Mouse (Mus musculus): Measurements from ENCODE around the gene Mrps17.

Mrps17 gene

DNA sequence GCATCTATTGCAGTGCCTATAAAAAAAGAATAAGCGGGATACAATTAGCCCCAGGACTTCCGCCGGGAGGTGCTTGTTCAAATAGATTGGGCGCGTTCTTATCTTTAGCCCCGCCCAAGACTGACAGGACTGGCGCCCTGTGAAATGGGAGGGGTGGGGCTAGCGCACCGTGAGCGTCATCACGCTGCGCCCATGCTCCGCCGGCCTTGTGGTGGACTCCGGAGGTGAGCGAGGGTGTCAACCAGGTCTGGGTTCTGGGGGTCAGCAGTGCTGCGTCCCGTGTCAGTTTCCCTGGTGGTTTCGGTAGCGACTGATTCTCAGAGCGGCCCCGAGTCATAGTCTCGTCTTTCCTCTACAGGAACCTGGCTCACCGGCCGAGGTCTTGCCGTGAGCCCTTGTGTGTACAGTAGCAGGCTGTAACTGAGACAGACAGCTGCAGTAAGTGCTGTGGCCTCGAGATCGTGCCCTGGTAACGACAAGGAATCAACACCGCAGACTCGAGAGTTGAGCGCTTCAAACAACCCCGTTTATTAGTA is at the start of gene Mrps17:
Gene Mrps17 (plus strand): TSS at position 172 of the 536 bp plus-strand sequence.
- peak; percentile 95 for DNase-seq (ENCODE audit: low read depth, low spot score)

DNA sequence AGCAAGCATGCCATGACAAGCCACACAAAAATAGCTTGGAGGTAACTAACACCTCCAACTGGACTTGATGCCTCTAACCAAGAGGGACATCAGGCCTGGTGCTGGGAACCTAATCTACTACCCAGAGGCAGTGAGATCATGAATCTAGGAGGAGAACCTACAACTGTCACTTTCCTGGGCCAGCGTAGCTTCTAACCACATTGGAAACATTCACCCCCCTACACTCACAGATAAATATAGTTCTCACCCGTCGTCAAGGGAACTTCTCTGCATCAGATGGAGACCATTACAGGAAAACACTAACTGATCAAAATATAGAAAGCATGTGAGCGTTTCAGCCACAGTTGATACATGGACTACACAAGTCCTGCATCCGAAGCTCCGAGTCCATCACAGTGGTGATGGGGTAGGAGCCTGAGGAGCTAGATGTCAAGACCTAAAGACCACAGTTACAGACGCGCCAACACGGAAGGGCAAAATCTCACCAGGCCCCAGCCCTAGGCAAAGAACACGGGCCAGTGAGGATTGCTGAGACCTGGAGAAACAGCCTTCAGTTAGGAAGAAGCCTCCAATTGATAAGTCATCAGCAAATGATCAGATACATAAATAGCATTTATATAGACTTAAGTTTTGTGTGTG is 48.9 kb upstream of the Mrps17 start:
- DNase-seq (ENCODE audit: low read depth, low spot score): no peak

DNA sequence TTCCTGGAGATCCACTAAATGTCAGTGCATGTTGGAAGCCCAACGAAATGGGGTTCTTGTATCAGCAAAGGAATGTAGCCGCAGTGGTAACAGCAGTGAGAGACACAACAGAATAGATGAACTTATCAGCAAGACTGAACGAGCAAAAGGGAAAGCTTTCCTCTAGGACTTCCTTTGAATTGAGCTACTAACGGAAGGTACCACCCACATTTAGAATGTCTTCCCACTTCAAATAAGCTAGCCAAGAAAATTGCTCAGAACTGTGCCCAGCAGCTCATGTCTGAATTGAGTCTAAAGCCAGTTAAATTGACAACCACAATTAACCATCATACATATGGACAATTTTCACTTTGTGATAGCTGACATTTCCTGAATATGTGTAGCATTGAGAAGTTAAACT is 47.4 kb upstream of the Mrps17 start:
- DNase-seq (ENCODE audit: low read depth, low spot score): no peak

DNA sequence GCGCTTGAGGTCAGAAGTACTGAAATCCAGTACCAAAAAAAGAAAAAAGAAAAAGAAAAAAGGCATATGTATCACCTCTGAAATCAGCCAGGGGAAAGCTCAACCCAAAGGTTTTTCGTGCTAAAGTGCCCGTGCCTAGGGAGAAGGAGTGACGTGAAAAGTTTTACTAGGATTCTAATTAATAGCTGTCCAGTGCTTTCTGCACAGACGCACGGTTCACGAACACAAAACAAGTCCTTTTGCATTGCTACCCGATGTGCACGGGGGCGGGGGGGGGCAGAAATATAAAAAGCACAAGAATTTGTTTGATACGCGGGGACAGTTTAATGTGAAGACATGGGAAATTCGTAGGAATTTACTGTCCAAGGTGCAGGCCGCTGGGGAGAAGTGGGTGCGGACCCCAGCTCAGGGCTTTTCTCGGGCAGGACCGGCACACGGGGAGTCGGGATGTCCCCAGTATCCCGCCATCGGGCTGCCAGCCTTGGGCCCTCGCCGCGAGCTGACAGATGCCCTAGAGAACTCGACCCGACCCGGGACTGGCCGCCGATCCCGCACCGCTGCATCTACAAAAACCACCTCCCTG is 45.8 kb upstream of the Mrps17 start:
- DNase-seq (ENCODE audit: low read depth, low spot score): no peak

DNA sequence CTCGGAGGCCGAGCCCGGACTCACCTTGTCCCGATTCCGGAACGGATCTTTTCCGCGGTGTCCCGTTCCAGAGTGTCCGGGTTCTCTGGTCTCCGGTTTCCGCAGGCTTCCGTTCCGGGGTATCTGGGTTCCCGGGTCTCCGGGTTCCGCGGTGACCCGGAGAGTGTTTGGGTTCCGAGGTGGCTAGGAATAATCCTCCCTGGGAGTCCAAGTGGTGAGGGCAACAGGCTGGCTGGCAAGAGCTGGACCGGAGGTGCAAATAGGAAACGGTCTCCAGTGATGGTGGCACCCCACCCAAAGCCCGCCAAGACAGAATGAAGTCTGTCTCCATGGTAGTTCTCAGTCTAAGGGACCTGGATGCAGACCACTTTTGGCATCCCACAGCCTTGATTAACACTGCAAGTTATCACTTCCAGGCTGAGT is 45.2 kb upstream of the Mrps17 start, which contains the start of gene Zfp11:
Gene Zfp11 (minus strand): TSS at position 64 of the 423 bp plus-strand sequence.
- peak; percentile 83 for DNase-seq (ENCODE audit: low read depth, low spot score)

DNA sequence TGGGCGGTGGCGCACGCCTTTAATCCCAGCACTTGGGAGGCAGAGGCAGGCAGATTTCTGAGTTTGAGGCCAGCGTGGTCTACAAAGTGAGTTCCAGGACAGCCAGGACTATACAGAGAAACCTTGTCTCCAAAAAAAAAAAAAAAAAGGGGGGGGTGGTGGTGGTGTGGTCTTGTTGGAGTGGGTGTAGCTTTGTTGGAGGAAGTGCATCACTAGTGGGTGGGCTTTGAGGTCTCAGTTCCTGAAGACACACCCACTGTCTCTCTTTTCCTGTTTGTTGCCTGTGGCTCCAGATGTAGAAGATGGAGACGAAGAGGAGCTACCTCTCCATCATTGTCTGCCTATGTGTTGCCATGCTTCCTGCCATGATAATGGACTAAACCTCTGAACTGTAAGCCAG is 30.2 kb upstream of the Mrps17 start:
- DNase-seq (ENCODE audit: low read depth, low spot score): peak; percentile 15

DNA sequence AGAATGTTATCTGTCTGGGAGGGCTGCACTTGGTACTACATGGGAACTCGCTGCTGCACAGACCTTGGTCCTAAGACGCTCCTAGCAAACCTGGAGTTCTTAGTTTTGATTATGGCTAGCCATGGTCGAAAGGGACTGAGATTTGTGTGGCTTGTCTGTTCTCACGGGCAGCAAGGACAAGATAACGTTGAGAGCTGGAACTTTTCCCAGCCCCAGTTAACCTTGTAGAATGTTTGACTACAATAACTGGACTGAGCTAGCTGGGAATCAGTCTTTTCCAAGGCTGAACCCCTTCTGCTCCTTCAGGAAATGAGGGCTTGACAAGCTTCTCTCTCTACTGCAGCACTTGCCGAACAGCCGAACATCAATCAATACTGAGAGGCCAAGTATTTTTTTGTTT is 27.7 kb upstream of the Mrps17 start:
- no peak for DNase-seq (ENCODE audit: low read depth, low spot score)

DNA sequence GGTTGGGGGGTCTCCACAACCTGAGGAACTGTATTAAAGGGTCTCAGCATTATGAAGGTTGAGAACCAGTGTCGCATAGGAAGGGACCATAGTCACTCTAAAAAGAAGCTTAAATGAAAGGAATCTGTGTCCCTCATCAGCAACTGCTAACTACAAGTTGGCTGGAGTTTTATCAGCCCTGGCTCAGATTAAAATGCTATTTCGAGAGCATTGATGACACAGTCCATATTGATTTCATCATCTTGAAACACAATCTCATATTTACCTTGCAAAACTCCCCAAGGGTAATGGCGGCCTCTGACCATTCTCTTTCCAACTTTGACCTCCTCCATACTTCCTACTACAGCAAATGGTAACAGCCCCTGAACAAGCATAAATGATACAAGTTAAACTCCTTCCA is 24.8 kb upstream of the Mrps17 start:
- DNase-seq (ENCODE audit: low read depth, low spot score): no peak

DNA sequence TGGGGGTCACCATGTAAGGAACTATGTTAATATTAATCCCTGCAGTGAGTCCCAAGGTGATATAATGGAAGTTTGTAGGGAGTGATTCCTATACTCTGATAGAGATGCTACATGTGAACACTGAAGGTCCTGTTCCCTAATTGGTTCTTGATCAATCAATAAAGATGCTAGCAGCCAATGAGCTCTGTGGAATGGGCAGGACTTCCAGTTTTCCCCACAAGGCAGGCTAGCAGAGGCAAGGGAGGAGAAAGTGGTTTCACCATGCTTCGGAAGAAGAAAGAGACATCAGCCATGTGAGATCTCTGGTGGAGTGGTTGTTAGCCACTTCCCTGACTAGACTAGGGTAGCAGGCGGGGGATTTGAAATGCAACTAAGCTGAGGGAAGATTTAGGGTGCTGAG is 14.8 kb upstream of the Mrps17 start:
- DNase-seq (ENCODE audit: low read depth, low spot score): peak; percentile 52

DNA sequence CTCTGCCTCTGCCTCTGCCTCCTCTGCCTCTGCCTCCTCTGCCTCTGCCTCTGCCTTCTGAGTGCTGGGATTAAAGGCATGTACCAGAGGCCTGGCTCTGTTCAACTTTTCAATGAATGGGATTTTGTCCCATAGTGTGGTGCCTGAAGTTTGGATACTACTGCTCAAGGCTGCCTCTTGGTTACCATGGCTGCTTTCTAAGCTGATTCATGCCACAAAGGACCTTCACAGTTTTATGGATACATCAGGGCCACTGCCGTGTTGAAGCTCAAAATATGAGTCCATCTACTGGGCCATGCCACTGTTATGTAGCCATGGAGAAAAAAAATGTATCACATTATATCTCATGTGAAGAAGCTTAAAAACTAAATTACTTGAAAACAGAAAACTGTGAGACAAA is 13.6 kb upstream of the Mrps17 start:
- no peak for DNase-seq (ENCODE audit: low read depth, low spot score)

DNA sequence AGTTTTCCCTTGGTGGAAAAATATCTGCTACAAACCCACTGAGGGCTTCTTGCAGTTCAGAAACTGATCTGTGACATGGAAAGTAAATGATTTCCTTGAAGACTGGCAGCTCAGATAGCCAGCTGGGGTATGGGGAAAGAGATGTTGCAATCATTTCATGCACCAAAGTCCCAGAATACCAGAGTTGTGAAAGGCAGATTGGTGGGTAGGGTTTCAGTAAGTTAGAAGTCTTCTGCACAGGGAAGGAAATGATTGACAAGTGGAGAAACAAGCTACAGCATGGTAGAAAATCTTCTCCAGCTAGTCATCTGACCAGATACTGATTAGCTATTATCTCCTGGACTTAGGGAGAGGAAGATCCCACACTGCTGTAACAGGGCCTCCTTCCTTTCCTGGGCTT is 11.9 kb upstream of the Mrps17 start:
- no peak for DNase-seq (ENCODE audit: low read depth, low spot score)

DNA sequence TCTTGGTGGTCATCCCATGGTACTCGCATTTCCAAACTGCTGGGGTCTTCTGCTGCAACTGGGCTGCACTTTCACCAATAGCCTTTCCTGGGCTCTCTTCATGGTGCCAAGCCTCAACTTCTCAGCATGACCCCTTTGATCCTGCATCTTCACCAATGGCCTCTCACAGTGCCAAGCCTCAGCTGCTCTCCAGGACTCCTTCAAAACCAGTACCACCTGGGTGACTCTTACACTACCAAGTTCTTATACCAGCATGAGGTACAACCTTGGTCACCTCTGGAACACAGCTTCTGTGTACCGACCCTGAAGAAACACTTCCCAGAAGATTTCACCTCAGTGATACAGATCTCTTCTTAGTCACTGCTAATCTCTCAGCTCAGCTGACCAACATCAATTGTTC is 6.9 kb upstream of the Mrps17 start, which contains the start of gene Sept14:
Gene Sept14 (minus strand): TSS at position 101 of the 400 bp plus-strand sequence.
- no peak for DNase-seq (ENCODE audit: low read depth, low spot score)

DNA sequence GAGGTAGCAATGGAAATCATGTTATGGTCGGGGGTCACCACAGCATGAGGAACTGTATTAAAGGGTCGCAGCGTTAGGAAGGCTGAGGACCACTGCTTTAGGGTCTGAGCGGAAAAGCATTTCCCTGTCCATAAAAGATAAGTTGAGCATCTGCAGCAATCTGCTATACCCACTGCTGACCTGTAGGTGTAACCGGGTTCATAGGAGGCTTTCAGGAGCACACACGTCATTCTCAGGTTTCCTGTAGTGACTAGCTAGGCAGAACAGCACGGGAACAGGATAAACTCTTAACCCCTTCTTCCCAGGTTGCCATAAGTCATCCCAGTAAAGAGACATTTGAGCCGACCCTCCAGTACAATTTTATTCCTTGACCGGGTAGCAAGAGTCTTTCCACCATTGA is 1.7 kb downstream of the Mrps17 start:
- peak; percentile 51 for DNase-seq (ENCODE audit: low read depth, low spot score)

DNA sequence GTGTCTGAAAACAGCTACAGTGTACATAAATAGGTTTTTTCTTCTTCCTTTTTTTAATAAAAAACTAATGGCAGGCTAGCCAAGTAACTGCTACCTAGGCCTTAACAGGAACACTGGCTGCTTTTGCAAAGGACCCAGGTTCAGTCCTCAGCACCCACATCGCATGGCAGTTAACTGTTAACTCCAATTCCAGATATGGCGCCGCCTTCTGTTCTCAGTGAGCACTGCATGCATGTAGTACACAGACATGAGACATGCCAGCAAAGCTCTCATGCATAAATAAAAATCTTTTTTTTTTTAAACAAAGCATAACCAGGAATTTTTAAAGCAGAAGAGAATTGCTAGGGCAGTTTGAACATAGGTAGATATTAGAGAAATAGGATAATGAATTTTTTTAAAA is 4.9 kb downstream of the Mrps17 start:
- no peak for DNase-seq (ENCODE audit: low read depth, low spot score)

DNA sequence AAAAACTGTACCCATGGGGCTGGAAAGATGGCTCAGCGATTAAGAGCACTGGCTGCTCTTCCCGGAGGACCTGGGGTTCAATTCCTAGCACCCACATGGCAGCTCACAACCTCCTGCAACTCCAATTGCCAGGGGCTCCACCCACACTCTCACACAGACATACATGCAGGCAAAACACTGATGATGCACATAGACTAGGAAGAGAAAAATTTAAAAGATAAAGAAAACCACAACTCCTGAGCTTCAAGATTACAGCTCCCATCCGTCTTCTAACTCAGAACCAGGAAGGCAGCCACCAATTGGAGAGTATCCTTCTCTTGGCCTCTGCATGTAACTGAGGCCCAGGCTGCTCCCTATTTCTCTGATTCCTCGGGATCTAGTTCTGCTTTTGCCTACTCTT is 9.0 kb downstream of the Mrps17 start:
- no peak for DNase-seq (ENCODE audit: low read depth, low spot score)

DNA sequence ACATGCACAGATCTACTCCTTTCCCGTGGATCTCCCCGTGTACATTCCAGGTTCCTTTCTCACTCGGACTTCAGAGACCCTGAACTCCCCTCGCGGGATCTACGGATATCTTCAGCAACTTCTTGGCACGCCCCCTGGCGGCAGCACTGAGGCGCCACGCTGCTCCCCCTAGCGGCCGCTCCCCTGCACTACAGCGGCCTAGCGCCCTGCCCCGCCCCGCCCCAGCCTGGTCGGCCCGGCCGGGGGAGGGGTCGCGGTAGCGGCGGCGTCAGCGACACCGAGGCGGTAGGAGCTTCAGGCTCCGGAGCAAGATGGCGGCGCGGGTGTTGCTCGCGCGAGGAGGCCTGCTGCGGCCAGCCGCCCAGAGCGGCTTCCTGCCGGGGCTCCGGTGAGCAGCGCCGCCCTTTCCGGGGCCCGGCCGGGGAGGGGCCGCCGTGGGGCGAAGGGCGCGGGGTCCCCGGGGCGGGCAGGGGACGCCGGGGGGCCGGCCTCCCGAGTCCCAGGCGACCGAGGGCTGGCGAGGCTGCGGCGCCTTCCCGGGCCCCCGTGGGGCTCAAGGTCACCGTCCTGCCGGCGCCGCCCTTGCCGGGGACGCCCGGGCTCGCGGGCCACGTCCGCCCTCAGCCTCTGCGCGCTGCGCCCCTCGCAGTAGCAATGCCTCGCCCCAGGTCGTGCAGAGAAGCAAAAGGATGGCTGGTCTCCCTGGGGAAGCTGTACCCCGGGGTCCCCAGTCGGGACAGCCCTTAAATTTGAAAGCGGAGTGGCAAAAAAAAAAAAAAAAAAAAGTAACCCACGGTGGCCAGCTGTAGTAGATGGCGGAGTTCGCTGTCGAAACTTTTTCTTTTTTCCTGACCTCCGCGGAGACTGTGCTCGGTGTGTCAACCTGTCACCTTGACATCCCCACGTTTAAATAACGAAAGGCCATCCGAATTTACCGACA is 9.8 kb downstream of the Mrps17 start, which contains the start of gene Nipsnap2:
Gene Nipsnap2 (plus strand): TSS at position 230 of the 940 bp plus-strand sequence.
- DNase-seq (ENCODE audit: low read depth, low spot score): peak; percentile 91

DNA sequence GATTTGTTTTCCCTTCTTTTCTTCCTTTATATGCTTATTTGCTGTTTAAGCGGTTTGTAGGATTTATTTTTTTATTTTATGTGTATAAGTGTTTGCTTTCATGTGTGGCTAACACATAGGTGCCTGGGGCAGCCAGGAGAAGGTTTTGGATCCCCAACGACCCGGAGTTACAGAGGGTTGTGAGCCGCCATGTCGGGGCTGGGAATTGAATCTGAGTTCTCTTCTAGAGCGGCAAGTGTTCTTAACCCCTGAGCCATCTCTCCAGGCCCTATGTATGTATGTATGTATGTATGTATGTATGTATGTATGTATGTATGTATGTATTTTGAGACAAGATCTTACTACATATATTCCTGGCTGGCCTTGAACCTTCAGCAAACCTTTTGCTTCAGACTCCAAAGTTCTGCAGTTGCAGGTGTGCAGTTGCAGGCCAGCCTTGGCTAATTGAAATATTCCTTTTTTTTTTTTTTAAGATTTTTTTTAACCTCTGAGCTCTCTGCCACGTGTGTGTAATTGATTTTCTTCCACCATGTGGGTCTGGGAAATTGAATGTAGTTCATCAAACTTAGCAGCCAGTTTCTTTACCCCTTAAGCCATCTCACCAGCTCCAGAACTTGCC is 10.6 kb downstream of the Mrps17 start:
- no peak for DNase-seq (ENCODE audit: low read depth, low spot score)

DNA sequence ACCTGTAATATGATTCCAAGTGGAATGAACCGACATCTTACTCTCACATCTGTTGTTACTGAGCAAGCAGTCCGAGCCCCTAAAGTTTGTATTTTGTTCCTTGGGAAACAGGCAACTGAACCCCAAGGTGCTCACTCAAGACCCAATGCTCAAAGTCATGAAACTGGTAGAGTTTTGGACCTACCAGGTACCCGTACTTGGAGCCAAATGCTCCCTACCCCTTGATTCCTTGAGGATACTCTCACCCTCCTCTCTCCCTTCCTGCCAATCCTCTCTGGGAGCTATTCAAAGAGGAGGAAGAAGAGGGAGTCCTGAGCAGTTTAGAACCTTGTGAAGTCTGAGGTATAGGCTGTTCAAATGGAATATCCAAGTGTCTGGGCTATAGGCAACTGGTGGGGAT is 11.5 kb downstream of the Mrps17 start:
- peak; percentile 59 for DNase-seq (ENCODE audit: low read depth, low spot score)

DNA sequence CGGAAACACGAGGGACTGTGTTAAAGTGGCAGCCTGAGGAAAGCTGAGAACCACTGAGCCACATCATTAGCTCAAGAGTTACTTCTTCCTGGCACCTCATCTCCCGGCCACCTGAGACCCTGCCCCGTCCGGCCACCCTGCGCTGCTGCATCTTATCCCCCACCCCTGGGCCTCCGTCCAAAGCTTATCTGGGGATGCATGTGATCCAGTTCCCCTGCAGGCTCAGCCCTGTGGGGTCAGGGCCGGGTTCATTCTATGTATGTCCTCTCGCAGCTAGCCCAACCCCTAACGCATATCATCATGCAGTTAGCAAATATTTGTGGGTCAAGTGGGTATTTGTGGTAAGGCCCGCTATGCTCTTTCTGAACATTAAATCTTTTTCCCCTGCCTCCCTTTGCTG is 14.0 kb downstream of the Mrps17 start:
- DNase-seq (ENCODE audit: low read depth, low spot score): no peak

DNA sequence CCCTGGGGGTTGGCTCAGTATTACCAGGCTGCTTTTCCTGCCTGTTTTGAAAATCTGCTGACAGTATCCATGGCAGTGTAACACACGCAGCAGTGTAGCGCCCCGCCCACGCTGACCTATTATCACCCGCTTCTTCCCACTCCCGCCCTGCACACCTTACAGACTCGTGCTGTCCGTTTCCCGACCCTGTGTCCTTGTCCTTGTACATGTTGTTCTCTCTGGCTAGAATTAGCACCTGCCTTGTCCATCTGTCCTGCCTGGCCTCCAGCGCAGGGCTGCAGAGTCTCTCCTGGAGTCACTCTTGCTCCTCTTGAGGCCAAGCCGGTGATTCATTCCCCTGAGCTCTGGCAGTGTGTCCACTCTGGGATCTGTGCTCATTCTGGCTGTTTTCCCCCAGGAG is 15.0 kb downstream of the Mrps17 start:
- no peak for DNase-seq (ENCODE audit: low read depth, low spot score)

DNA sequence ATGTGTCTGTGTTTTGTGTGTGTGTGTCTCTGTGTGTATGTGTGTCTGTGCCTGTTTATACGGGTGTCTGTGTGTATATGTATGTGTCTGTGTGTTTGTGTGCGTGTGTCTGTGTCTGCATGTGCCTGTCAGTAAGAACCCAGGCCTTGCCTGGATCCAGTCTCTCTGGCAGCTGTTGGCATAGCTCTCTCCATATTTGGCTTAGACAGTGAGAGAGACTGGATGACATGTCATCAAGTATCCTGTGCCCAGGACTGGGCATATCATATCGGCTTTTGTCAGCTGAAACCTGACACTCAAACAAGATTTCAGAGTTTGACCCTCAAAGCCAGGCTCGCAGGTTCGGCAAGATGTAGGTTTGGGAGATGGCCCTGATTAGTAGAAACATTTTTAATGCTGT is 15.7 kb downstream of the Mrps17 start:
- DNase-seq (ENCODE audit: low read depth, low spot score): no peak

DNA sequence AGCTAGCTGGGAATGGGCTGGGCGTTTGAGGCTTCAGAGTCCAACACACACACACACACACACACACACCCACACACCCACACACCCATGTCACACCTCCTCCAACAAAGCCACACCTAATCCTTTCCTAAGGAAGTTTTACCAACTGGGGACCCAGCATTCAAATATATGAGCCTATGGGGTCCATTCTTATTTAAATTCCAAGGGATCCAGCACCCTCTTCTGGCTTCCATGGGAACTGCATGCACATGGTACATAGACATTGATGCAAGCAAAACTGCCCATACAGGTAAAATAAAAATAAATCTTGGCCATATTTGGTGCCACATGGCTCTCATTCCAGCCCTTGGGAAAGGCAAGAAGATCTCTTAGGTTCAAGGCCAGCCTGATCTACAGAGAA is 25.7 kb downstream of the Mrps17 start:
- DNase-seq (ENCODE audit: low read depth, low spot score): peak; percentile 66
